Comparison of ENCODE assay signal across 10 mouse cellular contexts in the genomic region with DNA sequence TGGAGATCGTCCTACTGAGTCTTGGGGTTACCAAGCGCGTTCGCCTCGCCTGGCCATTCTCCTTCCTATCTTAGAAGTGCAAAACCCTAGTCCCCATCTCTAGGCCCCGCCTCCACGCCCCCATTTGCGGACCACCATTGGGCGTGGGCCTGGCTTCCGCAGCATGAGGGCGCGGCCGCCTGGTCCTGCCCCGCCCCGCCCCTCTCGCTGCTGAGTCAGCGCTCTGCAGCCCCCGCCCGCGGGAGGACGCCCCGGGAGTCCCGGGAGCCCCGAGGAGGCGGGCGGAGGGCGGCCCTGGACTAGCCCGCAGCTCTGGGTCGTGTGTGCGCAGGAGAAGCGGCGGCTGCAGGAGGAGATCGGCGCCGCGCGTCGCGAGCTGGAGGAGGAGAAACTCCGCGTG. TPM values are rescaled to one million over a fixed set of nuclear protein-coding genes. Genes with fewer than 3 reads are reported as not detected.
DNase-seq lines count a peak whose midpoint lies in the region; ATAC-seq and TF ChIP-seq lines count a peak whose summit lies in the region.
"Had no signal": no experiment of that assay in that cellular context is flagged by ENCODE, and none has a peak within 500 bp of the region (broad histone marks: within the 10 kb centered on the region; RNA-seq: fewer than 3 reads in every experiment).

No protein-coding gene starts in this region.

- no peak for TF ChIP-seq CTCF in MEL (IDR thresholded peaks at IDR 0.05 in 2 of 3, conservative IDR thresholded peaks at IDR 0.05 in 1 of 3; ENCODE audit: control insufficient read depth in 1 of 3, insufficient read depth in 1 of 3, low read depth in 2 of 3, low read length in 3 of 3, poor library complexity in 1 of 3, severe bottlenecking in 1 of 3)
- TF ChIP-seq CTCF in stomach, postnatal 0 days (IDR thresholded peaks at IDR 0.05; ENCODE audit: low read depth) = no peak

- under 1% methylated on average over 41 of the region's 41 CpGs for WGBS in heart, embryonic 11.5 days (ENCODE audit: insufficient replicate concordance)
- WGBS in forebrain, embryonic 10.5 days = 1% methylated on average over 41 of the region's 41 CpGs
- 3% methylated on average over 41 of the region's 41 CpGs for WGBS in intestine, embryonic 14.5 days
- under 1% methylated on average over 41 of the region's 41 CpGs for WGBS in midbrain, embryonic 10.5 days
- WGBS in stomach, postnatal 0 days = 2% methylated on average over 41 of the region's 41 CpGs

- no peaks in the 10 kb centered on the region for H3K79me2 ChIP-seq in MEL (ENCODE audit: control insufficient read depth, insufficient read depth, low read length, poor library complexity)

- TF ChIP-seq EP300 in MEL (IDR thresholded peaks at IDR 0.05; ENCODE audit: low read depth in 1 of 2, low read length in 2 of 2) = no peak
- no peak for TF ChIP-seq EP300 in stomach, postnatal 0 days (optimal IDR thresholded peaks at IDR 0.05)

- H3K4me1 ChIP-seq in heart, embryonic 11.5 days (ENCODE audit: control insufficient read depth, insufficient read depth, low read length) = peaks cover 28% of the 10 kb centered on the region
- 0 out of 4 replicates have a peak, but pooled peaks cover 0 to 8% of the 10 kb centered on the region in 2 experiments for H3K4me1 ChIP-seq in MEL (ENCODE audit: control insufficient read depth in 1 of 2, insufficient read depth in 2 of 2, low read length in 2 of 2)
- H3K4me1 ChIP-seq in forebrain, embryonic 10.5 days = peaks cover 53% of the 10 kb centered on the region
- peaks cover 33% of the 10 kb centered on the region for H3K4me1 ChIP-seq in intestine, embryonic 14.5 days (replicated peaks; ENCODE audit: control insufficient read depth, insufficient read depth, low read length)
- H3K4me1 ChIP-seq in midbrain, embryonic 10.5 days = peaks cover 43% of the 10 kb centered on the region
- H3K4me1 ChIP-seq in stomach, postnatal 0 days (replicated peaks; ENCODE audit: control insufficient read depth, insufficient read depth) = peaks cover 13% of the 10 kb centered on the region

- no peak for TF ChIP-seq POLR2A in MEL (IDR thresholded peaks at IDR 0.05; ENCODE audit: control insufficient read depth in 1 of 2, insufficient read depth in 1 of 2, low read depth in 1 of 2, low read length in 2 of 2, poor library complexity in 1 of 2)

- peak overlapping the region; percentile 89 for H3K4me2 ChIP-seq in heart, embryonic 11.5 days
- peak overlapping the region; percentile 67 for H3K4me2 ChIP-seq in intestine, embryonic 14.5 days (ENCODE audit: low read length)
- H3K4me2 ChIP-seq in stomach, postnatal 0 days (replicated peaks; ENCODE audit: low read depth) = peak overlapping the region; percentile 74

- no peaks in the 10 kb centered on the region for H3K36me3 ChIP-seq in heart, embryonic 11.5 days (ENCODE audit: control insufficient read depth, insufficient read depth, low read length)
- H3K36me3 ChIP-seq in MEL (ENCODE audit: control insufficient read depth in 1 of 2, insufficient read depth in 2 of 2, low read length in 2 of 2) = no peaks in the 10 kb centered on the region; a peak in 1 of 4 replicates
- H3K36me3 ChIP-seq in forebrain, embryonic 10.5 days (replicated peaks) = no peaks in the 10 kb centered on the region
- no peaks in the 10 kb centered on the region for H3K36me3 ChIP-seq in intestine, embryonic 14.5 days (ENCODE audit: control insufficient read depth, insufficient read depth, low read length)
- no peaks in the 10 kb centered on the region for H3K36me3 ChIP-seq in midbrain, embryonic 10.5 days
- H3K36me3 ChIP-seq in stomach, postnatal 0 days (ENCODE audit: control insufficient read depth, insufficient read depth, low read length) = no peaks in the 10 kb centered on the region

- peak overlapping the region; percentile 48 for H3K4me3 ChIP-seq in heart, embryonic 11.5 days (ENCODE audit: low read depth, low read length)
- H3K4me3 ChIP-seq in MEL (ENCODE audit: control insufficient read depth in 1 of 2, insufficient read depth in 1 of 2, low read depth in 2 of 2, low read length in 2 of 2) = no peak overlapping the region; a peak in 2 of 4 replicates
- peak overlapping the region; percentile 65 for H3K4me3 ChIP-seq in forebrain, embryonic 10.5 days
- H3K4me3 ChIP-seq in intestine, embryonic 14.5 days (ENCODE audit: low read depth, low read length) = peak overlapping the region; percentile 39
- peak overlapping the region; percentile 66 for H3K4me3 ChIP-seq in midbrain, embryonic 10.5 days
- peak overlapping the region; percentile 40 for H3K4me3 ChIP-seq in stomach, postnatal 0 days (ENCODE audit: low read depth, low read length)

- DNase-seq in heart, adult 8-10 months (ENCODE audit: low spot score) = no peak
- DNase-seq in MEL (ENCODE audit: low read depth, low spot score) = peak; percentile 63
- peak; percentile 67 for DNase-seq in forebrain, embryonic 10.5 days (ENCODE audit: extremely low spot score, low spot score)
- peak; percentile 70 for DNase-seq in intestine, embryonic 14.5 days (ENCODE audit: low spot score)
- peak; percentile 75 for DNase-seq in midbrain, embryonic 10.5 days (ENCODE audit: low spot score)
- DNase-seq in stomach, postnatal 0 days (ENCODE audit: low spot score) = peak; percentile 71

- peaks cover 45% of the 10 kb centered on the region for H3K27me3 ChIP-seq in heart, embryonic 11.5 days (ENCODE audit: control insufficient read depth, insufficient read depth, low read length)
- no peaks in the 10 kb centered on the region for H3K27me3 ChIP-seq in MEL (ENCODE audit: control insufficient read depth in 1 of 2, insufficient read depth in 2 of 2, low read length in 2 of 2)
- peaks cover 90% of the 10 kb centered on the region for H3K27me3 ChIP-seq in forebrain, embryonic 10.5 days (ENCODE audit: poor library complexity, severe bottlenecking)
- H3K27me3 ChIP-seq in intestine, embryonic 14.5 days (replicated peaks; ENCODE audit: control insufficient read depth, insufficient read depth, low read length) = peaks cover 10% of the 10 kb centered on the region; the same call in 1 of the 2 replicates
- peaks cover 76% of the 10 kb centered on the region for H3K27me3 ChIP-seq in midbrain, embryonic 10.5 days (ENCODE audit: low read depth, poor library complexity, severe bottlenecking)
- H3K27me3 ChIP-seq in stomach, postnatal 0 days (ENCODE audit: control insufficient read depth, insufficient read depth, low read length) = peaks cover 2% of the 10 kb centered on the region; the same call in 1 of the 2 replicates
- H3K27me3 ChIP-seq: Patski had no signal

- ATAC-seq in heart, embryonic 11.5 days (replicated peaks; ENCODE audit: insufficient number of reproducible peaks, low FRiP score, low TSS enrichment) = 0 out of 2 replicates have a peak, but pooled peaks have one; percentile 19
- ATAC-seq in intestine, embryonic 14.5 days (replicated peaks; ENCODE audit: low FRiP score, low TSS enrichment, low read depth) = peak; percentile 56
- peak; percentile 55; the same call in 1 of the 2 replicates for ATAC-seq in stomach, postnatal 0 days (ENCODE audit: low FRiP score, low TSS enrichment)
- ATAC-seq in monocyte, adult 5-6 weeks (replicated peaks; ENCODE audit: insufficient number of reproducible peaks, low FRiP score, low TSS enrichment, poor library complexity, severe bottlenecking) = no peak
- ATAC-seq: Patski had no signal

- H3K9ac ChIP-seq in heart, embryonic 11.5 days (ENCODE audit: low read depth, low read length) = peak overlapping the region; percentile 29; the same call in 1 of the 2 replicates
- H3K9ac ChIP-seq in MEL (ENCODE audit: control insufficient read depth, low read depth, low read length, poor library complexity, severe bottlenecking) = no peak overlapping the region
- peak overlapping the region; percentile 21; the same call in 1 of the 2 replicates for H3K9ac ChIP-seq in intestine, embryonic 14.5 days (ENCODE audit: low read length)
- peak overlapping the region; percentile 31; the same call in 1 of the 2 replicates for H3K9ac ChIP-seq in stomach, postnatal 0 days (ENCODE audit: low read length)

- TF ChIP-seq RAD21 in MEL (IDR thresholded peaks at IDR 0.05; ENCODE audit: low read depth, low read length) = no peak

- no peak overlapping the region for H3K27ac ChIP-seq in heart, embryonic 11.5 days (ENCODE audit: low read depth, low read length)
- no peak overlapping the region for H3K27ac ChIP-seq in MEL (ENCODE audit: control insufficient read depth, low read depth, low read length)
- peak overlapping the region; percentile 80 for H3K27ac ChIP-seq in forebrain, embryonic 10.5 days
- H3K27ac ChIP-seq in intestine, embryonic 14.5 days (ENCODE audit: low read depth) = no peak overlapping the region
- H3K27ac ChIP-seq in midbrain, embryonic 10.5 days (replicated peaks) = peak overlapping the region; percentile 78
- H3K27ac ChIP-seq in stomach, postnatal 0 days (replicated peaks) = no peak overlapping the region

- no peaks in the 10 kb centered on the region for H3K9me3 ChIP-seq in heart, embryonic 11.5 days (replicated peaks; ENCODE audit: control insufficient read depth, low read length)
- H3K9me3 ChIP-seq in MEL (replicated peaks; ENCODE audit: insufficient read depth, low read length) = no peaks in the 10 kb centered on the region
- H3K9me3 ChIP-seq in forebrain, embryonic 10.5 days = no peaks in the 10 kb centered on the region
- H3K9me3 ChIP-seq in intestine, embryonic 14.5 days (ENCODE audit: control insufficient read depth, low read length) = no peaks in the 10 kb centered on the region
- H3K9me3 ChIP-seq in midbrain, embryonic 10.5 days (replicated peaks) = no peaks in the 10 kb centered on the region
- H3K9me3 ChIP-seq in stomach, postnatal 0 days (ENCODE audit: control insufficient read depth, low read length) = no peaks in the 10 kb centered on the region

RNA-seq across cellular contexts. Expression of a gene that starts 4.6 kb away (rescaled TPM):
- 0.57 and 0.77 TPM in 2 replicates for polyA plus RNA-seq in heart, embryonic 11.5 days (2014; fragmentation: Nextera tagmentation; extraction: Ambion mirVana)
- under 1 TPM; 0.11 to 0.41 (median 0.23) TPM for total RNA-seq in heart, adult 8-10 months (2022)
- total RNA-seq in MEL (2012; rRNA removed) = 0.65 and 0.92 TPM in 2 replicates
- polyA plus RNA-seq in MEL (2012; ENCODE audit: insufficient read depth in 1 of 2, insufficient read length in 2 of 2, low read depth in 1 of 2, low replicate concordance in 2 of 2, missing spikeins in 1 of 2) = 1 to 10 TPM in 1 of 2 experiments, not detected in 1; 3.6 TPM
- polyA plus RNA-seq in forebrain, embryonic 10.5 days (2016; fragmentation: Nextera tagmentation; extraction: Ambion mirVana) = 7.8 and 8.2 TPM in 2 replicates
- 5.8 and 7.0 TPM in 2 replicates for polyA plus RNA-seq in intestine, embryonic 14.5 days (2014; fragmentation: Nextera tagmentation; extraction: Ambion mirVana)
- 7.9 and 8.0 TPM in 2 replicates for polyA plus RNA-seq in midbrain, embryonic 10.5 days (2016; fragmentation: Nextera tagmentation; extraction: Ambion mirVana)
- 0.96 and 1.3 TPM in 2 replicates for polyA plus RNA-seq in stomach, postnatal 0 days (2015; fragmentation: Nextera tagmentation; extraction: Ambion mirVana)
- 0.19 to 0.95 TPM in 2 of 3 replicates, not detected in the other for total RNA-seq in monocyte, adult 5-6 weeks (2017)
- polyA plus RNA-seq: large intestine, adult 2 months had no signal

RNA-seq across cellular contexts. Expression of a gene that starts 13.9 kb away (rescaled TPM):
- polyA plus RNA-seq in heart, embryonic 11.5 days (2014; fragmentation: Nextera tagmentation; extraction: Ambion mirVana) = 0.11 TPM in 1 of 2 replicates, not detected in the other
- 1 to 10 TPM; 1.6 to 4.0 (median 3.2) TPM for total RNA-seq in heart, adult 8-10 months (2022)
- total RNA-seq in MEL (2012; rRNA removed) = not detected in 2 replicates
- not detected for polyA plus RNA-seq in MEL (2012; ENCODE audit: insufficient read depth in 1 of 2, insufficient read length in 2 of 2, low read depth in 1 of 2, low replicate concordance in 2 of 2, missing spikeins in 1 of 2)
- 0.42 and 0.79 TPM in 2 replicates for polyA plus RNA-seq in forebrain, embryonic 10.5 days (2016; fragmentation: Nextera tagmentation; extraction: Ambion mirVana)
- 1.3 and 1.6 TPM in 2 replicates for polyA plus RNA-seq in intestine, embryonic 14.5 days (2014; fragmentation: Nextera tagmentation; extraction: Ambion mirVana)
- polyA plus RNA-seq in midbrain, embryonic 10.5 days (2016; fragmentation: Nextera tagmentation; extraction: Ambion mirVana) = 0.20 and 0.67 TPM in 2 replicates
- 5.8 and 6.1 TPM in 2 replicates for polyA plus RNA-seq in stomach, postnatal 0 days (2015; fragmentation: Nextera tagmentation; extraction: Ambion mirVana)
- not detected in 3 replicates for total RNA-seq in monocyte, adult 5-6 weeks (2017)

RNA-seq across cellular contexts. Expression of a gene that starts 16.5 kb away (rescaled TPM):
- polyA plus RNA-seq in heart, embryonic 11.5 days (2014; fragmentation: Nextera tagmentation; extraction: Ambion mirVana) = 3.5 and 4.1 TPM in 2 replicates
- 1 to 10 TPM; 2.7 to 4.5 (median 3.1) TPM for total RNA-seq in heart, adult 8-10 months (2022)
- 32.4 and 38.5 TPM in 2 replicates for total RNA-seq in MEL (2012; rRNA removed)
- 10 to 100 TPM in 1 of 2 experiments, not detected in 1; 31.8 TPM for polyA plus RNA-seq in MEL (2012; ENCODE audit: insufficient read depth in 1 of 2, insufficient read length in 2 of 2, low read depth in 1 of 2, low replicate concordance in 2 of 2, missing spikeins in 1 of 2)
- polyA plus RNA-seq in forebrain, embryonic 10.5 days (2016; fragmentation: Nextera tagmentation; extraction: Ambion mirVana) = 0.12 and 0.30 TPM in 2 replicates
- polyA plus RNA-seq in intestine, embryonic 14.5 days (2014; fragmentation: Nextera tagmentation; extraction: Ambion mirVana) = 0.69 and 1.2 TPM in 2 replicates
- polyA plus RNA-seq in midbrain, embryonic 10.5 days (2016; fragmentation: Nextera tagmentation; extraction: Ambion mirVana) = 0.17 and 0.21 TPM in 2 replicates
- polyA plus RNA-seq in stomach, postnatal 0 days (2015; fragmentation: Nextera tagmentation; extraction: Ambion mirVana) = 0.40 and 0.44 TPM in 2 replicates
- total RNA-seq in monocyte, adult 5-6 weeks (2017) = 7.4 to 27.0 TPM (median 8.4 TPM) in 3 replicates

RNA-seq across cellular contexts. Expression of a gene that starts 18.9 kb away (rescaled TPM):
- not detected in 2 replicates for polyA plus RNA-seq in heart, embryonic 11.5 days (2014; fragmentation: Nextera tagmentation; extraction: Ambion mirVana)
- total RNA-seq in heart, adult 8-10 months (2022) = not detected
- total RNA-seq in MEL (2012; rRNA removed) = not detected in 2 replicates
- polyA plus RNA-seq in MEL (2012; ENCODE audit: insufficient read depth in 1 of 2, insufficient read length in 2 of 2, low read depth in 1 of 2, low replicate concordance in 2 of 2, missing spikeins in 1 of 2) = not detected
- not detected in 2 replicates for polyA plus RNA-seq in forebrain, embryonic 10.5 days (2016; fragmentation: Nextera tagmentation; extraction: Ambion mirVana)
- 0.40 and 0.41 TPM in 2 replicates for polyA plus RNA-seq in intestine, embryonic 14.5 days (2014; fragmentation: Nextera tagmentation; extraction: Ambion mirVana)
- 0.20 TPM in 1 of 2 replicates, not detected in the other for polyA plus RNA-seq in midbrain, embryonic 10.5 days (2016; fragmentation: Nextera tagmentation; extraction: Ambion mirVana)
- 0.17 TPM in 1 of 2 replicates, not detected in the other for polyA plus RNA-seq in stomach, postnatal 0 days (2015; fragmentation: Nextera tagmentation; extraction: Ambion mirVana)
- not detected in 3 replicates for total RNA-seq in monocyte, adult 5-6 weeks (2017)
- polyA plus RNA-seq: Patski had no signal

RNA-seq across cellular contexts. Expression of a gene that starts 24.6 kb away (rescaled TPM):
- 0.42 and 0.52 TPM in 2 replicates for polyA plus RNA-seq in heart, embryonic 11.5 days (2014; fragmentation: Nextera tagmentation; extraction: Ambion mirVana)
- total RNA-seq in heart, adult 8-10 months (2022) = under 1 TPM in 3 of 4 experiments, not detected in 1; 0.25 to 0.50 (median 0.33) TPM
- total RNA-seq in MEL (2012; rRNA removed) = 0.39 and 0.69 TPM in 2 replicates
- polyA plus RNA-seq in MEL (2012; ENCODE audit: insufficient read depth in 1 of 2, insufficient read length in 2 of 2, low read depth in 1 of 2, low replicate concordance in 2 of 2, missing spikeins in 1 of 2) = under 1 TPM in 1 of 2 experiments, not detected in 1; 0.53 TPM
- 0.49 and 0.63 TPM in 2 replicates for polyA plus RNA-seq in forebrain, embryonic 10.5 days (2016; fragmentation: Nextera tagmentation; extraction: Ambion mirVana)
- polyA plus RNA-seq in intestine, embryonic 14.5 days (2014; fragmentation: Nextera tagmentation; extraction: Ambion mirVana) = 0.39 and 0.66 TPM in 2 replicates
- 0.68 and 0.99 TPM in 2 replicates for polyA plus RNA-seq in midbrain, embryonic 10.5 days (2016; fragmentation: Nextera tagmentation; extraction: Ambion mirVana)
- polyA plus RNA-seq in stomach, postnatal 0 days (2015; fragmentation: Nextera tagmentation; extraction: Ambion mirVana) = 0.36 and 0.38 TPM in 2 replicates
- total RNA-seq in monocyte, adult 5-6 weeks (2017) = not detected in 3 replicates

Comparison
In these comparisons a context has a peak if more than half of its experiments do, and no peak if none do; other contexts are left out.
1. H3K27ac ChIP-seq: peak in forebrain, embryonic 10.5 days (single experiment) and midbrain, embryonic 10.5 days (single experiment); none in heart, embryonic 11.5 days (single experiment), MEL (single experiment), intestine, embryonic 14.5 days (single experiment) and stomach, postnatal 0 days (single experiment).
2. H3K4me3 ChIP-seq: peak in heart, embryonic 11.5 days (single experiment), forebrain, embryonic 10.5 days (single experiment), intestine, embryonic 14.5 days (single experiment), midbrain, embryonic 10.5 days (single experiment) and stomach, postnatal 0 days (single experiment); none in MEL (0 of 2).
3. Peak in every context shown above with its lines, with median percentiles within 50 percentile points of each other: H3K4me2 ChIP-seq.